Mouse (Mus musculus): ENCODE measurements around the gene Rprd1b.
A peak's percentile ranks its signal among the peaks of the same experiment; 100 is the strongest.

Gene Rprd1b

DNA sequence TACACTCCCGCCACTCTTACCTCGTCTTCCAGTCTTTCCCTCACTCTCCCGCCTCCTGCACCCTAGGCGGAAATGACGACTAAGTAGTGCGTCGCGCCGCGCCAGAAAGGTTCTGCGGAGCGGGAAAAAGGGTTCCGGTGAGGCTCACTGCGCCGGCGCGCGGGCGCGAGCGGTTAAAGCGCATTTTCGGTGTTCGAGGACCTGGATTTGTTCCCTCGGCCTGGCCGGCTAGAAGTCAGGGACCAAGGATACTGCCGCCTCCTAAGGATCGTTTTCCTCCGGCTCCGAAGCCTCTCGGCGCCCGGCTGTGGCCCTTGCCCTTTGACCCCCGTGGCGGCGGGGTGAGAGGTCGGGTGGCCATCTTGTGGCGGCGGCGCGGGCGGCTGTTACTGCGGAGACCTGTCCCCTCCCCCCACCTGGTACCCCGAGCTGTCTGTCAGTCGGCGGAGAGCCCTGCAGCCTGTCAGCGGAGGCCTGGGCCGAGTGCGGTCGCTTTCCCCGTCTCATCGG lies at the start of gene Rprd1b, which contains the start of gene Tti1:
TSS of gene Rprd1b (plus strand) at position 144 of the 510 bp plus-strand sequence.
TSS of gene Tti1 (minus strand) at position 80 of the 510 bp plus-strand sequence.
- DNase-seq (ENCODE audit: low read depth, low spot score), result peak; percentile 97

DNA sequence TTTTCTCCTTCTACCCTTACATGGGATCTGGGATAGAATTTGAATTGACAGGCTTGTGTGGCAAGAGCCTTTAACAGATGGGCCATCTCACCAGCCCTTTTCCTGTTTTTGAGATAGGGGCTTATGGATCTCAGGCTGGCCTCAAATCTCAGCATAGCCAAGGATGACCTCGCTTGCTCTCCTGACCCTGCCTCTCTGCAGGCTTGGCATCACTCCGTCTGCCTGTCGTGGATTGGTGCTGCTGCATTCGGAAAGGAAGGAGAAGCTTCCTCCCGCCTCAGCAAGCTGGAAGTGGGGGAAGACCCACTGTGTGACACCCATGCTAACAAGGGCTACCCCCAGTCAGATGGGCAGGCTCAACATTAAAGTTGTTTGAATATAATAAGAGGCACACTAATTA lies 49.1 kb upstream of the Rprd1b start:
- no peak for DNase-seq (ENCODE audit: low read depth, low spot score)

DNA sequence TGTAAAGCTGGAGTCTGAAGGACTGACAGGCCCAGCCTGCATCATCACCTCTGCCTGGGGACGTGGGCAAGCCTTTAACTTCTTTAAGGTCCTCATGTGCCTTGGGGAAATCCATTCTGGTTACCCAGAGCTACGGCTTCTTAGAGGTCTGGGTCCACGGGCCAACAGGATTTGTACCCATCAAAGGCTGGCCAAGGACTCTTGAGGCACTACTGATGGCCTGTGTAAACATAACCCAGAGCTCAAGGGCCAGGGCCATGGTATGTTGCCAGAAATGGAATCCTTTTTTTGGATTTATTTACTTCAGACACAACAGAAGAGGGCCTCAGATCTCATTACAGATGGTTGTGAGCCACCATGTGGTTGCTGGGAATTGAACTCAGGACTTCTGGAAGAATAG lies 45.6 kb upstream of the Rprd1b start:
- DNase-seq (ENCODE audit: low read depth, low spot score), result no peak

DNA sequence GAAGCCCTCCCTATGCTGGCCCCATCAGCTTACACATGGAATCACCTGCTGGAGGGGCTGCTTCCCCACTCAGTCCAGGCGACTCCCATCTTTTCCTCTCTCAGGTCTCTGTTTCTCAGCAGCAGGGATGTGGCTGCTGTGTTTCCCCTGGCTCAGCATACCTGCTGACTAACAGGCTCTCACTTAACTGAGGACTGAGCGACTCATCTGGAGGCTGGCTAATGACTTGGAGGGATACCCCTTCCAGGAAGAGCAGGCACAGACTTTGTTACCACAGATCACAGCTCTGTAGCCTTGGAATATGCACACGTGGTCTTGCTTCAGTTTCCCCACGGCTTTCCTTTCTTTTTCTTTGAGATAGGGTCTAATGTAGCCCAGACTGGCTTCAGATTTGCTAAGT lies 45.0 kb upstream of the Rprd1b start:
- peak; percentile 60 for DNase-seq (ENCODE audit: low read depth, low spot score)

DNA sequence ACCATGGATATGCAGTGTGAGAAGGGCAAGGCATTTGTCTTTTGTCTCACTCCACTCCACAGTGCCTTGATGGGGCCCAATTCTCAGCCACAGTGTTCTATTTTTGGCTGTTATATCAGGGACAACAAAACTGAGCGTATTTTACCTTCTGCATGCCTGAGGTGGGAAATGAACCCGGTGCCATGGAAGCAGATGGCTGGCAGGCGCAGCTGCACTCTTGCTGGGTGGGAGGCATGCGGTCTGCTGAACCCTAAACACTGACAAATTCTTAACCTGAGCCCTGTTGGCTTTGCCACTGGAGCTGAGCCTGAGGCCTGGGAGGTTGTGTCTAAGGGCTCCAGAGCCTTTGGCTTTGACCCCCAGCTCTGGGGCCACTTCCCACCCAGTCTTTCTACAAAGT lies 42.7 kb upstream of the Rprd1b start:
- DNase-seq (ENCODE audit: low read depth, low spot score), result no peak

DNA sequence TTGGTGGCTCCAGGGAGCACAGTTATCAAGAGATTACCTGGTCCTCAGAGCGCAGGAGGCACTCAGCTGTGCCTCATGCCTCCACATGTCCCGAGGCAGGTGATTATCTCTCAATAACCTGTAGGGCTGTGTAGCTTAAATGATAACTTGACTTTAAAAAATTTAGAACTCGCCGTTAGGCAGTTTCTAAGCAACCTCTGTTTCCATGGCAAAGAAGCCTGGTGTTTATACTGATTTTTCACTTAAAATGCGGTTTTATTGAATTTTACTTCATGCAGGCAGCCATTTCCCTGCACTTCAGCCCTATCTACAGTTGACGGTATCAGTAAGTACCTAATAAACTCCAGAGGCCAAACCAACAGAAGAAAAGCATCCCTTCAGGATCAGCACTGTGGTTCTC lies 42.1 kb upstream of the Rprd1b start:
- DNase-seq (ENCODE audit: low read depth, low spot score), result no peak

DNA sequence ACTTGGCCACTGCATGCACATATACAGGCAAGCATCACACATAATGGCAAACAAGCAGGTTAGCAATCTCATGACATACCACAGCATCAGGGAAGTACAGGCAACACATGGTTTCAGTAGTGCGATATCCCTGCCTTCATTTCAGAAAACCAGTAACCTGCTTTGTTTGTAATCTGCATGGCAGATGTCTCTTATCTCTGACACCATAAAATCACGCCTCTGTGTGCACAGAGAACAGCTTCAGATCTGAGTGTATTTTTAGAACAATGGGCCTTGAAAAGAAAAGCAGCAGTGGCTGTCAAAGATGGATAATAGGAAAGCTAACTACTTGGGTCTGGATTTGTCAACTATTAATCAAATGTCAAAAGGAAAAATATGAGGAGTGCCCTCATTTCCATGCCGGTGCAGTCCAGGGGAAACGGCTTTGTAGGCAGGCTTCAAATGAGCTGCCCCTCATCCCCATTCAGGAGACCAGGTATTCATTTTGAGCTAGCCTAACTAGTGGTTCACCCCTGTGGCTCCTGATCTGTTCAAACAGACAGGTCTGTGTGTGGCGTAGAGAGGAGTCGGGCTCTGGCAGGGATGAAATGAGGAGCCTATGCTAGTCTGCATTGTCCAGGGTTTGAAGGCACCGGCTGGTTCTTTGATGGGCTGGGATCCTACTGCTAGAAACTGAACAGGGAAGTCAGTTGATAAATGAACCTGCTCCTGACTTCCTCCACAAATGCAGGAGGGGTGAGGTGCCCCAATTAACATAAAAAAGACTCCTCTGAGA lies 39.7 kb upstream of the Rprd1b start:
- DNase-seq (ENCODE audit: low read depth, low spot score), result no peak

DNA sequence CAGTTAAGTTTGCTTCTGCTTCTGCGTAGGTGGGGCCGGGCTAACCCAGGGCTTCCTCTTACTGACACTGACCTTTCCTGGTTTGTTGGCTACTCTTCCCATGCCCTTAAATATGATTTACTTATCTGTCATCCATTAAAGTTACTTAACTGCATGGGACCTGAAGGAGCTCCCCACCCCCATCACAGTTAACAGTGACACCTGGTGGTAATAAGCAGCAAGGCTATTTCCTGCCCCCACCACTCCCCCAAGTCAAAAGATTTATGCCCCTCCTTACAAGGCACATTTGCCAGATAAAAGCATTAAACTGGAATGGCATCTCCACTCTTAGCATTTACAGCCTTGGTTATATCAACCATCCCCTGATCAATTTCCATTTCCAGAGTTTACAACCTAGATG lies 38.4 kb upstream of the Rprd1b start:
- peak; percentile 49 for DNase-seq (ENCODE audit: low read depth, low spot score)

DNA sequence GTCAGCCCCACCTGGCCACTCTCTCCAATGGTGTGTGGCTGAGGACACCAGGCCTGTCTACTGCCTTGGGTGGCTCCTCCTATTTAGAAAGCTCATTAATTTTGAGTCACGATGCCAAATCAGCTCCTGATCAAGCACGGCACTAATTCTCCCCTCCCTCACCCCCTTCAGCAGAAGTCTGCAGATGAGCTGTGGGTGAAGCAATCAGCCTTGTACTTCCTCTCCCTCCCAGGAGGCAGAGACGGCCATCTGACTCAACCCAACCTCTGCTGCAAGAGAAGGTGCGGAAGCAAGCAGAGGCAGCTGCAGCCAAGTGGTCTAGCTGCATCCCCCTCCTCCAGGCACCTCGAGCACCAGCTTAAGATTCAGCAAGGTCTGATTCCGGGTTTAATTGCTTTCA lies 37.3 kb upstream of the Rprd1b start:
- DNase-seq (ENCODE audit: low read depth, low spot score), result no peak

DNA sequence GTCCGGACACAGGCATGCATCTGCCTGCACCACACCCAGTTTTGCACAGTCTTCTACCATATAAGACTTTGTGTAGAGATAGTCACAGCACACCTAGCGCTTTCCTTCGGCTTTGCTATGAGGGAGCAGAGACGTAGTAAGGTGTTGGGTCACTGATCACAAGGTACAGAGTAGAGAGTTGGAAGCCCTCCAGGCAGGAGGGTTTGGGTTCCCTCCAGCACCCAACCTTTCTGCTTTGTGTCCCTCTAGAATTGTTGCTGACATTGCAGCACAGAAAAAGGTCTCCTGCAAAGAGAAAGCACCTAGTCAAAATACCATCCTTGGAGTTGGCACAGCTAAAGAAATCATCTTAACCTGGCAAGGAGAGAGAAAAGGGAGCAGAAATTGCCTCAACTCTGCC lies 35.8 kb upstream of the Rprd1b start:
- no peak for DNase-seq (ENCODE audit: low read depth, low spot score)

DNA sequence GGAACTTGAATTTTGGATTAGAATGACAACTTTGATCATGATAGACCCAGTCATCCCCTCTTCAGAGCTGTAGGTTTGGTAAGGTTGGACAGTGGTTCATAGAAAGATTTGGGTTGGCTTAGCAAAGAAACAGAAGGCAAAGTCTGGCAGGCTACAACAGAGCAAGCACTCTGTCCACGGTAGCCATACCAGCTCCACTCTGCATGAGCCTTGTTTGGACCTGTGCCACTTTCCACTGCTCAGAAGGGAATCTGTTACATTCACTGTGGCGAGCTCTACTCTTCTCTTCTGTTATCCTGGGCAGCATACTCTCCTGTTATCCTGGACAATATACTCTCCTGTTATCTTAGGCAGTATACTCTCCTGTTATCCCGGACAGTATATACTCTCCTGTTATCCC lies 29.5 kb upstream of the Rprd1b start:
- DNase-seq (ENCODE audit: low read depth, low spot score), result no peak

DNA sequence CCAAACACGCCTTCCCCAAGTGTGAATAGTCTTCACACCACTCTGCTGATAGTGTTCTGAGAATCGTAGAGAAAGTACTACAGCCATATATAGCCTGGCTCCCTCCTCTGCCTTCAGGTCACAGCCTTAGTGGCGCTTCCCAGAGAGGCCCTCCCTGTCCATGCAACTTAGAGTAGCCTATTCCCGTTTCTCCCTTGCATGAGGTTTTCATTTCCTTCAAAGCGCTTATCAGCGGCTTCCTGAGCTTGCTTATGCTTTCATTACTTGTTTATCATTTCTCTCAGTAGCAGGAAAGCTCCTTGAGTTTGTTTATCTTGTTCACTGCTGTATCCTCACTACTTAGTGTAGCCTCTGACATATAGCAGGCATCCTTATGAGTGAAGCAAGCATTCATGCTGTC lies 23.7 kb upstream of the Rprd1b start:
- no peak for DNase-seq (ENCODE audit: low read depth, low spot score)

DNA sequence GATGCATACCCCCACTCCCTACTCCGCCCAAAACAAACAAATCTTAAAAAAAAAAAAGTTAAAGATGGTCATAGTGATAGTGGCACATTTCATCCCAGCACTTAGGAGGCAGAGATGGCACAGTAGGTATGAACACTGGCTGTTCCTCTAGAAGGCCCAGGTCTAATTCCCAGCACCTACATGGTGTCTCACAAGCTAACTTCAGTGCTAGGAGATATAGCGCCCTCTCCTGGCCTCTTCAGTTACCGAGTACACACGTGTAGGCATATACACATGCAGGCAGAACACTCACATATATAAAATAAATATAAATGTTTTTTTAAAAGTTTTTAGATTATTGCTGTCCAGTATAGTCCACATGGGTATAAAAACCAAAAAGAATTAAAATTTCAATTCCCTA lies 22.7 kb upstream of the Rprd1b start:
- DNase-seq (ENCODE audit: low read depth, low spot score), result no peak

DNA sequence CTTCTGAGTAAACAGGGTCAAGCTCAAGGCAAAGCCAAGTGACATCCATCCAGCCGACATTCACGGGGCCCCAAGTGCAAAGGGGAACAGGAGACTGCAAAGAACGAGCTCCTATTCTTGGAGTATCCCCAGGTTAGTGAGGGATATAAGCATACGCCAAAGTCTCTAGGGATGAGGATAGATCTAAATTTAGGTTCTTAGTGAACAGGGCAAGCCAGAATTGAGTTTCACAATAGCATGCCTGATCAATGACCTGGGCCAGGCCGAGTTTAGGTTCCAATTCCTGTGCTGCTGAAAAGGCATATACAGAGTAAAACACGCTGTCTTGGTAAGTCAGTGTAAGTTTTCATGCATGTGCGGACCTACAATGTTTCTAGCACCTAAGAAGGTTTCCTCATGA lies 18.9 kb upstream of the Rprd1b start:
- no peak for DNase-seq (ENCODE audit: low read depth, low spot score)

DNA sequence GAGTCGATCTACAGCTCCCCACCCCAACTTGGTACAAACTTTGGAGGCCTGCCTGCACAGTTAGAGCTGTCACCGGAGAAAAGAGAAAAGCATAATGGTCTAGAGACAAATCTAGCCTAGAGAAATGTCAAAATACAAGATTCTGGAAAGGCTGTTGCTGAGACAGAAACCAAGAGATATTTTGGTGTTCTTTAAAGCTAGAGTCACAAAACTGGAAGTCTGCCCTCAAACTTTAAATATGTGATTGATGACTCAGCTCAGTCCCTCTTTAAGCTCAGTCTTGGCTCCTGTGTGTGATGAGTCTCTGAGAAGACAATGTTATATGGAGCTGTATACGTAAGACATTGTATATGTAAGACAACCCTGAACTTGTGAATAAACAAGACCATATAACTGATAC lies 15.7 kb upstream of the Rprd1b start:
- DNase-seq (ENCODE audit: low read depth, low spot score), result peak; percentile 66

DNA sequence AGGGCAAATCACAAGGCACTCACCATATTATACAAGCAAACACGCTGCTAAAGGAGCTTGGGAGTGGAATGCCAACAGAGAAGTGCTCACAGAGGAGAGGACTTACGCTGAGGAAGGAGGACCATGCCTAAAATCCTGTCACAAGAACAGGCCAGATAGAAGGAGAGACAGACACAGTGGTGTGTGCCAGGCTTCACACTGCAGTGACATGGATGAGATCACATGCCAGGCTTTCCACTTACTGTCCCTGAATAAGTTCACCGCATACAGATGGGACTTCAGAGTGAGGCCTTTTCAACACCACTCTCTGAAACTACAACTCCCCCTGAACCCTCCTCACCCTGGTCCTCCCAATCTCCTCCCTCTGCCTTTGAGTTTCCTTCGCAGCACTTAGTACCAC lies 11.0 kb upstream of the Rprd1b start:
- DNase-seq (ENCODE audit: low read depth, low spot score), result no peak

DNA sequence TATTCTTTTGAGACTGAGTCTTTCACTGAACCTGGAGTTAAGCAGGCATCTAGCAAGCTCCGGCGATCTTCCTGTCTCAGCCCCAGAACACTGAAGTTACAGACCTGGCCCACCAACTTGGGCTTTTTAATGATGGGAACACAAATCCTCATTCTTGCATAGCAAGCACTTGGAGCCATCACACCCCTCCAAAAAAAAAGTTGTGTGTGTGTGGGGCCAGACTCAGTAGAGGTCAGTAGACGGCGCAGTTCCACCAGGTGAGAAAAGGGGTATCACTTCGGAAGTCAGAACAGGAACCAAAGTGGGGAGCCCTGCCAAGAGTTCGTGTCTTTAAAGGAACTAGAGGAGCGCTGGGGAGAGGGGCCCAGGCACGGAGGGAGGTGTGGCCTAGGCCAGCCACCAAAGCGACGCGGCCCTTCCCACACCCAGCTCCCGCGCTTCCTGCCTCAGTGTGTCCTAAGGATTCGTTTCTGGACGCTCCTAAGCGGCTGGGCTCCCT lies 393 bp upstream of the Rprd1b start:
- no peak for DNase-seq (ENCODE audit: low read depth, low spot score)

DNA sequence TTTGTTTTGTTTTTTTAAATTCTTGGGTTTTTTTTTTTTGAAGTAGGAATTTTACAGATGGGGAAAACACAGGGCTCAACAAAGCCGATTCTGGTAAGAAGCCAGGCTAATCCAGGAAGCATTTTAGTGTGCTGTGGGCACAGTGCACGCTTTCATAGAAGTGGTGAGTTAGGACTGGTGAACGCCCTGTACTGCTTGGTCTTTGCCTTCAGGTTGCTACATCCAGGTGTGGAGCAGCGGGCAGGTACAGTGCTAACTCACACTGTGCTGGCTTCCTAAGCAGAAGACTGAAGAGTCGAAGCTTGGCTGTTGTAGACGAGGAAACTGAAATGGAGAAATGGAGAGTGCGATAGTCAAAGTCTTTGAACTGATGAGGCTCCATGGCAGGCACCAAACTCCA lies 1.7 kb downstream of the Rprd1b start:
- DNase-seq (ENCODE audit: low read depth, low spot score), result peak; percentile 7

DNA sequence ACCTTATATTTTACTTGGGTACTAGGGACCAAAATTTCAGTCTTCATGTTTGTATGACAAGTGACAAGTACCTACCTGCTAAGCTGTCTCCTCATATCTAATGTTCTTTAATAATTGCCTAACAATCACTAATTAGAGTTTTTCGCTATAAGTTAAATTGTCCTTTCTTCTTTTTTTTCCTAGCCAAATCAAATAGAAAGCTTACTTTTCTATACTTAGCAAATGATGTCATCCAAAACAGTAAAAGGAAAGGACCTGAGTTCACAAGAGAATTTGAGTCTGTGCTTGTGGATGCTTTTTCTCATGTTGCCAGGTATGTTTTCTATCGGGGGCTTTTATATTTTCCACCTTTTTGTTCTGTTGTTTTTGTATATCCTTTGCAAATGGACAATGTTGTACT lies 7.5 kb downstream of the Rprd1b start:
- no peak for DNase-seq (ENCODE audit: low read depth, low spot score)

DNA sequence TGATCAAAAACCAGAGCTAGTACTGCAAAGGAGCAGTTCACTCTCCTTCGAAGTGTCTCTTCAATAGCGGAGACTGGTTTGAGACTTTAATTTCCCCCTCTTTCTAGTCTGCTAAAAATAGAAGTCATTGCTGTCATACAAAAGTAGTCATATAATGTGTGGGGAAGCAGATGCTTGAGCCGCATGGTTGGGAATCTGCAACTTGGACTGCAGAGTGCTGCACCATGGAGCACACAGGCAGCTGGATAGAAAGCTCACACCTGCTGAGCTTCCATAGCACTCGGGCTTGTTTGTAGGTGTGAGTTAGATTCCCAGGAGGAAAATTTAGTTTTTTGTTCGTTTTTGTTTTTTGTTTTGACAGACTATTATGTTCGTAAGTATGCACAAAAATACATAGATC lies 8.1 kb downstream of the Rprd1b start:
- DNase-seq (ENCODE audit: low read depth, low spot score), result no peak

DNA sequence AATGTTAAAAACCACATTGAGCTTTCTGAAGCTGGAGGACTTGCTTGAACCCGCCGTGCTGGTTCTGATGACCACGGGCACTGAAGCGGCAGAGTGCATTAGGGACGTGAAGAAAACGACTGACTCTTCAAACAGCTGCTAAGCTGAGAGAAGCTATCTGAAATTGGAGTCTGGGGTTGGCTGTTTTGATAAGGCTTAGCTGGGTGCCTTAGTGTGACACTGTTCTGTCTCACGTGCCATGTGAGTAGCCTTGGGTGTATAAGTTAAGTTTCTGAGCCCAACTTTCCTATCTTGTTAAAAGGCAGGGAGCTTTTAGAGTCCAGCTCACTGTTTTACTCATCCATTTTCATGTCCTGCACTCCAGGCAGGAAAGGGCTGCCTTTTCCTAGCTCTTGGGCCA lies 8.7 kb downstream of the Rprd1b start:
- DNase-seq (ENCODE audit: low read depth, low spot score), result no peak

DNA sequence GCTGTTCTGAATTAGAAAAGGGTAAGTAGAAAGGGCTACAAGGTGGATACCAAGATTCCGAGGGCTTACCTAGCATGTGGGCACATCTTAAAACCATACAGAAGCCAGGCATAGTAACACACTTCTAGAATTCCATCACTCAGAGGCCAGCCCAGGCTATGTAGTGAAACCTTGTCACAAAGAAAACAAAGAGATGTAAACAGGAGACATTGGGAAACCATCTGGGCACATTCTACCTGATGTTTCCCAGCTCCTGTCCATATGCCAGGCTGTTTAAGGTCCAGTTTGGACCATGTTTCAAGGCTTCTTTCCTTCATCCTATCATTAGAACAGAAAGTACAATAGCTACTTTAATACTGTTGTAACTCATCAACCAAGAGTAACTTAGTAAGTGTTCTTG lies 9.3 kb downstream of the Rprd1b start:
- DNase-seq (ENCODE audit: low read depth, low spot score), result no peak

DNA sequence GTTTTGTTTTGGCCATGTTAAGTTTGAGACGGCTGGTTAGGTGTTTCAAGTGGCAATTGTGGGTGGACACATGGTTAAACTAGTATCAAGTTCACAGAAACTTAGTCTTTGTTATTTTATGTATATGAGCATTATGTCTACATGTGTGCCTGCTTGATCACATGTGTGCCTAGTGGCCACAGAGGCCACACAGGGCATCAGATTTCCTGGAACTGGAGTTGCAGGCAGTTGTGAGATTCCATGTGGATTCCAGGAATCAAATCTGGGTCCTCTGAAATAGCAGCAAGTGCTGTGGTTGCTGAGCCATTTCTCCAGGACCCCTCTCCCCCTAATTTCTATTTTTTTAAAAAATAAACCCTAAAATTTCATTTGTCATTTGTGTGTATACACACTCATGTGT lies 11.4 kb downstream of the Rprd1b start:
- DNase-seq (ENCODE audit: low read depth, low spot score), result no peak

DNA sequence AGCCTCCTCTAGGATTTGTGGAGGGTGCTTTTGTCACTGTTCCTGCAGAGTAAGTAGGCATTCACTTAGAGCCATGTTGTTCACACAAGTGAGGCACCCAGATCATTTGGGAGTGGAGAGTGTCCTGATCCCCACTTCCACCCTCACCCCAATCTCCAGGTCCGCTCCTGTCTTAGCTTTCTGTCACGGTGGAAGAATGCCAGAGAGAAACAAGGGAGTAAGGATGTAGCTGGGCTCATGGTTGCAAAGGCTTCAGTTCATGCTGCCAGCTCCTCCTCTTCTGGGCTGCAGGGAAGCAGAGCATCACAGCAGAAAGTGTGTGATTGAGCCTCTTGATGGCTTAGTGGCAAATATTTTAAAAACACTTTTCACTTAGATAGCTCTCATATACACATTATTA lies 12.1 kb downstream of the Rprd1b start:
- no peak for DNase-seq (ENCODE audit: low read depth, low spot score)
